Mouse (Mus musculus) urinary bladder, postnatal 14 days (tissue): ENCODE data around the gene Duox2.
"Not testable (repeated sequence)": the region's sequence is repeated elsewhere in the genome, so short reads cannot be mapped to it uniquely, and the experiment has no call there.

ENCODE experiments used
- DNase-seq: peaks from one replicate; pipeline ENCODE4 v3.0.0; 2021; ENCODE audit warnings: low spot score

Gene Duox2

DNA sequence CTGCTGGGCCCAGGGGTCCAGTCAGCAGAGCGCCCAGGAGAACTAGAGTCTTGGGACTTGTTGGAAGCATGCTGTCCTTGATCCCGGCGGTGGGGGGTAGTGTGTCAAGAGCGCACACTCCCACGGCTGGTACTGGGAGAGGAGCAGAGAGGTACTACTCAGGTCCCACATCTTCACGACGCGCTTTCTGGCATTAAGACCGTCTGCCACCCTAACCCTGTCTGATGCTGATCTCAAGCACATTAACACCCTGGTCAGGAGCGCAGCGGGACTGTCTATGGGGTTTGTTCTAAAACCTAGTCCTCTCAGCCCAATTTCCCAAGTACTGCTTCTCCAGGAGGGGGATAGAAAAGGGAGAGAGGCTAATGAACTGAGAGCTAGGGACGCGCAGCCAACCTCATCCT lies at the start of gene Duox2:
Duox2 (minus strand) TSS at position 354 of the 404 bp plus-strand sequence.
- DNase-seq, result no peak

DNA sequence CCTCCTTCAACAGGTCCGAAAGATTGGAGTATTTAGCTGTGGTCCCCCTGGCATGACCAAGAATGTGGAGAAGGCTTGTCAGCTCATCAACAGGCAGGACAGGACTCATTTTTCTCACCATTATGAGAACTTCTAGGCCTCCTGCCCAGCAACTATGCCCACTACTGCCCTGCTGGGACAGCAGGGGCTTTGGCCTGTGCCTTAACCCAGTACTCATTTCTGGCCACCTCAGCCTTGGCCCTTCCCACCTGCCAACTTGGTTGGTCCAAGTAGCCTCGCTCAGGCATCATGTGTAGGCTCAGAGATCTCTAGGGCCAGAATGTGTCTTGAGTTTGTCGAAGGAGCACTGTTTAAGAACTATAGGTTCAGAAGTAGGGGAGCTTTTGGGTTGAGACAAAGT lies 49.0 kb upstream of the Duox2 start:
- DNase-seq, result no peak

DNA sequence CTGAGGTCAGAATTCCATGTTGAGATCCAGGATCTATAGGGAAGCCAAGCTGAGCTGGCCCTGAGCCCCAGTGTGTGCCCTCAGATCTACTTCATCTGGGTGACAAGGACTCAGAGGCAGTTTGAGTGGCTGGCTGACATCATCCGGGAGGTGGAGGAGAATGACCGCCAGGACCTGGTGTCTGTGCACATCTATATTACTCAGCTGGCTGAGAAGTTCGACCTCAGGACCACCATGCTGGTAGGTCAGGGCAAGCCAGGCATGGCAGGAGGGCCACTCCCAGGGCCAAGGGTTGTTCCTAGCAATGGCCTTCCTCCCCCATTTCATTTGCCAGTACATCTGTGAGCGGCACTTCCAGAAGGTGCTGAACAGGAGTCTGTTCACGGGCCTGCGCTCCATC lies 47.9 kb upstream of the Duox2 start:
- not testable (repeated sequence) for DNase-seq

DNA sequence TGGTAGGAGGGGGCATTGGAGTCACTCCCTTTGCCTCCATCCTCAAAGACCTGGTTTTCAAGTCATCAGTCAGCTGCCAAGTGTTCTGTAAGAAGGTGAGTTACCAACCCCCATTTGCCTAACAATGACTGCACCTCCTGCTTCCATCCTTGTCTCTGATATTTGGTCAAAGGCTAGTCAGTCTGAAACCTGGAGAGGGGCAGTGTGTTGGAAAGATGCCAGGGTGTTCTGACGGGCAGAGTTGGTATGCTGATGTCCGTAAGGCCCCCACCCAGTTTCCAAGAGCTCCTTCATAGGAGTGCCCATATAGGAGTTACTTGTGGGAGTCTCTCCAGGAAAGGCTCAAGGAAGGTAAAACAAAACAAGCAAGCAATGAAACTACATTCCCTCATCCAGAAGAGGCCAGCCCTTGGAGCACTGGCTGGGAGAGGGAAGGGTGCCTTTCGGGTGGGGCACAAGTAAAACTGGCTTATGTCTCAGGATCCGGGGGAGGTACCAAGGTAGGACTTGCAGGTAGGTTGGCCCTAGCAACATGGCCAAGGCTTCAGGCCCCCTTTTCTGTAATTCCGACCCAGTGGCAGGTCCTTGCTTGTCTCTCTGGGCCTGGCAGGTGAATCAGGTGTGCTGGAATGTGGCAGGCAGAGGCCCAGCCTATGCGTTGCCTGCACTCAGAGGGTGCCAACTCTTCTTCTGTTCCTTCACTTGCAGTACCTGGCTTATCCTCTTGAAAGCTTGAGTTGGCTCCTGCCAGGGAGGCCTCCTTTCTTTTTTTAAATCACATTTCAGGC lies 47.1 kb upstream of the Duox2 start:
- DNase-seq, result peak; percentile 68

DNA sequence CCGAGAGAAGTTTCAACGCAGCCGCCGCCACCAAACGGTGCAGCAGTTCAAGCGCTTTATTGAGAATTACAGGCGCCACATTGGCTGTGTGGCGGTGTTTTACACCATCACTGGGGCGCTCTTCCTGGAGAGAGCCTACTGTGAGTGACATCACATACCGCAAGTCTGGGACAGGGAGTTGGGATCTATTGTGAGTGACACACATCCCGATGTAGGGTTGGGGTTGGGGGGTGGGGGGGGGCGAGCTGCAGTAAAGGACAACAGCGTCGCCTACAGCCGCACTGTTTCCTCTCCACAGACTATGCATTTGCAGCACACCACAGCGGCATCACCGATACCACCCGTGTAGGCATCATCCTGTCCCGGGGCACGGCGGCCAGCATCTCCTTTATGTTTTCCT lies 39.0 kb upstream of the Duox2 start:
- no peak for DNase-seq

- DNase-seq, result peak; percentile 67
Observed at GRCm38 (mm10) chr2:122334170-122334569, 35.9 kb upstream of the Duox2 start.

- DNase-seq, result peak; percentile 35
Observed at GRCm38 (mm10) chr2:122332222-122332621, 34.0 kb upstream of the Duox2 start.

GRCm38 (mm10) chr2:122330317-122330716 lies 32.1 kb upstream of the Duox2 start:
- DNase-seq, result not testable (repeated sequence)

- DNase-seq, result no peak
Observed at GRCm38 (mm10) chr2:122327986-122328385, 29.7 kb upstream of the Duox2 start.

- no peak for DNase-seq
Observed at GRCm38 (mm10) chr2:122325361-122325760, 27.1 kb upstream of the Duox2 start.

DNA sequence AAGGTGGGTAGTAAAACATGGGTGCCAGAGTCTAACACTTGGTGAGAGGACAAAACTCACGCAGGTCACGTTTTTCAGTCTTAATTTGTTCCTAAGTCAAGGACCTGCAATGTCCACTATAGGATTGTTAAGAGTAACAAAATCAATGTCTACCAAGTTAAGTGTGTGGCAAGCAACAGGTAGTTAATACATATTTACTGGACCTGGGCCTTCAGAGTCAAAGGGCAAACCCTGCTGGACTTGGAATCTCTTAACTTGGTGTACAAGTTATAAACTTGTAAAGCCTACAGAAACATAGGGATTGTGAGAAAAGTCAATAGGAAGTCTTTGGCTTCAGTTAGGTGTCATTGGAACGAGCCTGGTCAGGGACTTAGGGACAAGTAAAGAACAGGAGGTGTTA lies 26.3 kb upstream of the Duox2 start:
- DNase-seq, result no peak

DNA sequence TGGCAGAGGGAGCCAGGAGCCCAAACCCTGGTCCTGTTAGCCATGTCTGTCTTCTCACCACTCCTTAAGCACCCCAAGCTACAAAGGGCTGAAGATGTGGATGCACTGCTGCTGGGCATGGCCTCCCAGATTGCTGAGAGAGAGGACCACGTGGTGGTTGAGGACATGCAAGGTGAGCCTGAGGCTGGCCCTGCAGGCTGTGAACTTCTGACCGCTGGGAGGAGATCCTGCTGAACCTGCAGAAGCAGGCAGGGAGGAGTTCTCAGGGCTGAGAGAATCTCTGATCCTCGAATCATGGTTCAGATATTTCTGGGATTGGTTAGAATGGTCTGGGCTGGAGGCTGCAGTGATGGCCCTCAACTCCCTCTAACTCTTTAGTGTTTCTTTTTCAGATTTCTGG lies 25.7 kb upstream of the Duox2 start:
- DNase-seq, result no peak

- no peak for DNase-seq
Observed at GRCm38 (mm10) chr2:122317384-122317783, 19.1 kb upstream of the Duox2 start.

- DNase-seq, result no peak
Observed at GRCm38 (mm10) chr2:122315372-122315771, 17.1 kb upstream of the Duox2 start, which contains the start of gene Duox1. Gene Duox1, plus strand, starts transcription at chr2:122315672.

GRCm38 (mm10) chr2:122313536-122313935 lies 15.3 kb upstream of the Duox2 start, which contains the start of gene Duoxa1:
Gene Duoxa1, minus strand, starts transcription at chr2:122313730.
- peak; percentile 40 for DNase-seq

GRCm38 (mm10) chr2:122312722-122313417 lies 14.6 kb upstream of the Duox2 start:
- DNase-seq, result peak; percentile 82

GRCm38 (mm10) chr2:122311561-122311960 lies 13.3 kb upstream of the Duox2 start:
- DNase-seq, result no peak

DNA sequence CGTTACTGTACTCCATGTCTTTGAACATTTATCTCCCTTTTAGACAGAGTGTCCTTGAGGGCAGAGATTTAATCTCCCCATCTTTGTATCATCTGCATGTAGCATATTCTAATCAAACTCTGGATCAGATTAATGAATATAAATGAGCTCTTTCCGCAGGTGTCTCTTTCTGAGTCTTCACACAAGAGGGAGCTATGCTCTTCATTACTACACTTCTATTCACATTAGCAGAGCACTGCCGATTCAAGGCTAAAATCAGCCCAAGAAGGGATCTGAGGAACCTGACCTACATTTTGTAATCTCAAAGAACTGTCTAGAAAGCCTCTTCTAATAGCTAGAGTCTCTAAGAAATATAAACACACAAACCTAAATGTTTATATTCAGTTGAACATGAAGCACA lies 11.4 kb upstream of the Duox2 start:
- no peak for DNase-seq

- DNase-seq, result peak; percentile 76
Observed at GRCm38 (mm10) chr2:122306184-122306583, 7.9 kb upstream of the Duox2 start.

- DNase-seq, result no peak
Observed at GRCm38 (mm10) chr2:122305097-122305892, 7.0 kb upstream of the Duox2 start.

- DNase-seq, result no peak
Observed at GRCm38 (mm10) chr2:122304544-122304943, 6.3 kb upstream of the Duox2 start.

DNA sequence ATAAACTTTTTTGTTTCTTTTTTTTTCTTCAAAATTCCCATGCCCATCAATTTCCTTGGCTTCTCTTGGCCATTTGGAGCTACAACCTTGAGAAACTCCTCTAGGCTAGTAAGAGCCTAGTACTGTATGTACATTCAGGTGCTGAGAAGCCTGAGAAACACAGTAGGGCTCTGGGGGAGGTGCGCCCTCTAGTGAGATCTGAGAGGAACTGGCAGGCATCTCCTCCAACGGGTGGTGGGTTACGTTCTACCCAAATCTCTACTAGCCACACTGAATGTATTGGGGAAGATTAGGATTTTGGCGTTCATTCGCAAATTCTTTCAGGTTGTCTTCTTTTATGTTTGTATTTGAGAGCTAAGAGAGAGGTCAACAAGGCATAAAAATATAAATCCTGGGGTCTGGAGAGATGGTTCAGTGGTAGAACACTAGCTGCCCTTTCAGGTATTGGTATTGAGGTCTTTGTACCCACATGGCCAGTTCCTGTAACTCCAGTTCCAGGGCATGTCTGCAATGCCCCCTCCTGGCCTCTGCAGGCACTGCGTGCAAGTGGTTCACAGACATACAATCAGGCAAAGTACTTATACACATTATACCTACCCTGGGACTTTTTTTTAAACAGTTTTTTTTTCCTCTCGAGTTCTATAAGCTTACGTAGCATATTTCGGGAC lies 4.5 kb upstream of the Duox2 start:
- DNase-seq, result peak; percentile 66
